Mouse (Mus musculus): ENCODE results near the gene Zc3h12d. TPM values are rescaled to one million over a fixed set of nuclear protein-coding genes. Genes with fewer than 3 reads are reported as not detected.

The Zc3h12d gene
- polyA plus RNA-seq, 1 experiment from 2014 or later: not detected

- Histone ChIP-seq H3K27ac (no peak overlapping the region), H3K9ac (no peak overlapping the region), H3K27me3 (no peaks in the 10 kb centered on the region), H3K9me3 (no peaks in the 10 kb centered on the region), H3K36me3 (replicated peaks) (no peaks in the 10 kb centered on the region), H3K4me3 (replicated peaks) (no peak overlapping the region), H3K4me2 (no peak overlapping the region), H3K4me1 (no peaks in the 10 kb centered on the region)
- 62% methylated on average over 3 of the region's 3 CpGs for WGBS
- ATAC-seq (ENCODE audit: low FRiP score): no peak
Observed at GRCm38 (mm10) chr10:7840785-7841184, 8.5 kb downstream of the Zc3h12d start.

- no peak overlapping the region for H3K9ac ChIP-seq
- no peak overlapping the region for H3K4me3 ChIP-seq (replicated peaks)
- no peaks in the 10 kb centered on the region for H3K36me3 ChIP-seq (replicated peaks)
- H3K4me1 ChIP-seq: no peaks in the 10 kb centered on the region
- H3K27ac ChIP-seq: no peak overlapping the region
- ATAC-seq (ENCODE audit: low FRiP score): no peak
- no peaks in the 10 kb centered on the region for H3K27me3 ChIP-seq
- H3K4me2 ChIP-seq: no peak overlapping the region
- no peaks in the 10 kb centered on the region for H3K9me3 ChIP-seq
- 80% methylated on average over 14 of the region's 14 CpGs for WGBS
Observed at GRCm38 (mm10) chr10:7841571-7842080, 9.4 kb downstream of the Zc3h12d start.

GRCm38 (mm10) chr10:7843181-7843580 is 10.9 kb downstream of the Zc3h12d start:
- no peak for ATAC-seq (ENCODE audit: low FRiP score)
- H3K4me2 ChIP-seq: no peak overlapping the region
- whole genome bisulfite sequencing: 95% methylated on average over 4 of the region's 4 CpGs

GRCm38 (mm10) chr10:7844161-7844560 is 11.9 kb downstream of the Zc3h12d start:
- 90% methylated on average over 4 of the region's 4 CpGs for WGBS
- H3K4me3 ChIP-seq (replicated peaks): no peak overlapping the region

More at GRCm38 (mm10) chr10:7843181-7843580, 10.9 kb downstream of the Zc3h12d start:
- no peaks in the 10 kb centered on the region for H3K36me3 ChIP-seq (replicated peaks)
- H3K4me1 ChIP-seq: no peaks in the 10 kb centered on the region
- no peaks in the 10 kb centered on the region for H3K27me3 ChIP-seq
- H3K27ac ChIP-seq: no peak overlapping the region
- H3K9me3 ChIP-seq: no peaks in the 10 kb centered on the region
- H3K4me3 ChIP-seq (replicated peaks): no peak overlapping the region
- no peak overlapping the region for H3K9ac ChIP-seq

GRCm38 (mm10) chr10:7845136-7845535 is 12.9 kb downstream of the Zc3h12d start:
- no peak overlapping the region for H3K4me3 ChIP-seq (replicated peaks)
- WGBS: 72% methylated on average over 8 of the region's 8 CpGs
- no peaks in the 10 kb centered on the region for H3K27me3 ChIP-seq
- H3K9me3 ChIP-seq: no peaks in the 10 kb centered on the region
- H3K9ac ChIP-seq: no peak overlapping the region
- no peak overlapping the region for H3K4me2 ChIP-seq
- H3K36me3 ChIP-seq (replicated peaks): no peaks in the 10 kb centered on the region
- H3K27ac ChIP-seq: no peak overlapping the region
- no peaks in the 10 kb centered on the region for H3K4me1 ChIP-seq
- no peak for ATAC-seq (ENCODE audit: low FRiP score)

More at GRCm38 (mm10) chr10:7844161-7844560, 11.9 kb downstream of the Zc3h12d start:
- Histone ChIP-seq H3K9ac (no peak overlapping the region), H3K27ac (no peak overlapping the region), H3K4me1 (no peaks in the 10 kb centered on the region), H3K36me3 (replicated peaks) (no peaks in the 10 kb centered on the region), H3K9me3 (no peaks in the 10 kb centered on the region), H3K4me2 (no peak overlapping the region), H3K27me3 (no peaks in the 10 kb centered on the region)
- ATAC-seq (ENCODE audit: low FRiP score): no peak

- no peaks in the 10 kb centered on the region for H3K36me3 ChIP-seq (replicated peaks)
- H3K4me2 ChIP-seq: no peak overlapping the region
- no peaks in the 10 kb centered on the region for H3K27me3 ChIP-seq
- H3K4me1 ChIP-seq: no peaks in the 10 kb centered on the region
- 91% methylated on average over 4 of the region's 4 CpGs for WGBS
- H3K4me3 ChIP-seq (replicated peaks): no peak overlapping the region
- no peak overlapping the region for H3K9ac ChIP-seq
- H3K27ac ChIP-seq: no peak overlapping the region
- ATAC-seq (ENCODE audit: low FRiP score): no peak
- no peaks in the 10 kb centered on the region for H3K9me3 ChIP-seq
Observed at GRCm38 (mm10) chr10:7845991-7846390, 13.7 kb downstream of the Zc3h12d start.

GRCm38 (mm10) chr10:7847166-7847605 is 14.9 kb downstream of the Zc3h12d start:
- no peak overlapping the region for H3K4me3 ChIP-seq (replicated peaks)
- H3K4me2 ChIP-seq: no peak overlapping the region
- 91% methylated on average over 2 of the region's 2 CpGs for WGBS
- no peak for ATAC-seq (ENCODE audit: low FRiP score)
- H3K27me3 ChIP-seq: no peaks in the 10 kb centered on the region
- no peaks in the 10 kb centered on the region for H3K36me3 ChIP-seq (replicated peaks)
- no peaks in the 10 kb centered on the region for H3K4me1 ChIP-seq
- no peak overlapping the region for H3K9ac ChIP-seq
- no peaks in the 10 kb centered on the region for H3K9me3 ChIP-seq
- H3K27ac ChIP-seq: no peak overlapping the region

- Histone ChIP-seq H3K27me3 (no peaks in the 10 kb centered on the region), H3K9ac (no peak overlapping the region), H3K9me3 (no peaks in the 10 kb centered on the region), H3K4me1 (no peaks in the 10 kb centered on the region), H3K36me3 (replicated peaks) (no peaks in the 10 kb centered on the region), H3K4me2 (no peak overlapping the region), H3K4me3 (replicated peaks) (no peak overlapping the region), H3K27ac (no peak overlapping the region)
- 71% methylated on average over 3 of the region's 3 CpGs for WGBS
- no peak for ATAC-seq (ENCODE audit: low FRiP score)
Observed at GRCm38 (mm10) chr10:7851891-7852290, 19.6 kb downstream of the Zc3h12d start.

GRCm38 (mm10) chr10:7860494-7860893 is 28.2 kb downstream of the Zc3h12d start:
- Histone ChIP-seq H3K9ac (no peak overlapping the region), H3K36me3 (replicated peaks) (no peaks in the 10 kb centered on the region), H3K4me1 (no peaks in the 10 kb centered on the region), H3K27me3 (no peaks in the 10 kb centered on the region), H3K4me3 (replicated peaks) (no peak overlapping the region), H3K27ac (no peak overlapping the region), H3K9me3 (peaks cover 5% of the 10 kb centered on the region; the same call in 1 of the 2 replicates), H3K4me2 (no peak overlapping the region)
- ATAC-seq (ENCODE audit: low FRiP score): no peak
- WGBS: 91% methylated on average over 7 of the region's 7 CpGs

GRCm38 (mm10) chr10:7861259-7861936 is 29.1 kb downstream of the Zc3h12d start:
- Histone ChIP-seq H3K9ac (no peak overlapping the region), H3K36me3 (replicated peaks) (no peaks in the 10 kb centered on the region), H3K4me3 (replicated peaks) (no peak overlapping the region), H3K27ac (no peak overlapping the region), H3K27me3 (peaks cover 4% of the 10 kb centered on the region), H3K4me2 (no peak overlapping the region), H3K9me3 (peaks cover 5% of the 10 kb centered on the region; the same call in 1 of the 2 replicates), H3K4me1 (no peaks in the 10 kb centered on the region)
- WGBS: 83% methylated on average over 14 of the region's 14 CpGs
- ATAC-seq (ENCODE audit: low FRiP score): no peak

GRCm38 (mm10) chr10:7861937-7862657 is 29.8 kb downstream of the Zc3h12d start:
- H3K27me3 ChIP-seq: peaks cover 11% of the 10 kb centered on the region
- H3K36me3 ChIP-seq (replicated peaks): no peaks in the 10 kb centered on the region
- H3K4me3 ChIP-seq (replicated peaks): no peak overlapping the region
- WGBS: 94% methylated on average over 25 of the region's 25 CpGs
- H3K4me2 ChIP-seq: no peak overlapping the region
- H3K4me1 ChIP-seq: peaks cover 3% of the 10 kb centered on the region
- ATAC-seq (ENCODE audit: low FRiP score): no peak
- H3K27ac ChIP-seq: no peak overlapping the region
- H3K9ac ChIP-seq: no peak overlapping the region
- peaks cover 5% of the 10 kb centered on the region; the same call in 1 of the 2 replicates for H3K9me3 ChIP-seq

GRCm38 (mm10) chr10:7863411-7863810 is 31.1 kb downstream of the Zc3h12d start:
- Histone ChIP-seq H3K36me3 (replicated peaks) (no peaks in the 10 kb centered on the region), H3K27me3 (peaks cover 24% of the 10 kb centered on the region), H3K9me3 (peaks cover 5% of the 10 kb centered on the region; the same call in 1 of the 2 replicates), H3K4me3 (replicated peaks) (no peak overlapping the region), H3K4me1 (peaks cover 9% of the 10 kb centered on the region), H3K27ac (no peak overlapping the region), H3K4me2 (no peak overlapping the region), H3K9ac (no peak overlapping the region)
- 93% methylated on average over 6 of the region's 6 CpGs for WGBS
- no peak for ATAC-seq (ENCODE audit: low FRiP score)

All from forebrain, embryonic 12.5 days (tissue).